Mouse (Mus musculus) lung, postnatal 4 days (tissue): ENCODE results near the gene Vmn2r62.
"Not testable (repeated sequence)": the region's sequence is repeated elsewhere in the genome, so short reads cannot be mapped to it uniquely, and the experiment has no call there.

Experiments
- DNase-seq, 2 experiments: peaks; one replicate each; pipeline ENCODE4 v3.0.0; 2021

Vmn2r62 gene

GRCm38 (mm10) chr7:42793425-42793824 is at the start of gene Vmn2r62:
TSS of gene Vmn2r62 (minus strand) at chr7:42793525.
- not testable (repeated sequence) for DNase-seq

GRCm38 (mm10) chr7:42838366-42838765 is 45.0 kb upstream of the Vmn2r62 start:
- not testable (repeated sequence) for DNase-seq

- no peak for DNase-seq
Observed at GRCm38 (mm10) chr7:42832221-42832620, 38.9 kb upstream of the Vmn2r62 start.

- DNase-seq: no peak
Observed at GRCm38 (mm10) chr7:42749836-42750235, 43.5 kb downstream of the Vmn2r62 start.

GRCm38 (mm10) chr7:42738536-42739210 is 54.7 kb downstream of the Vmn2r62 start:
- no peak for DNase-seq

GRCm38 (mm10) chr7:42726917-42727316 is 66.4 kb downstream of the Vmn2r62 start, which contains the start of gene Gm17067:
TSS of gene Gm17067 (minus strand) at chr7:42727017.
- DNase-seq: not testable (repeated sequence)
